Mouse (Mus musculus) kidney, embryonic 14.5 days (tissue): ENCODE data around the gene Inpp5f. TPM values are rescaled to one million over a fixed set of nuclear protein-coding genes. Genes with fewer than 3 reads are reported as not detected.

ENCODE experiments used
- ATAC-seq: fragments of 200-750 bp; cut with Nextera tagmentation; 2 replicates; pipeline ENCODE4 v1.8.0; 2017; ENCODE audit warnings: moderate number of reproducible peaks, mild to moderate bottlenecking, moderate TSS enrichment, moderate library complexity; ENCODE audit not compliant: low FRiP score, low TSS enrichment
- H3K27ac ChIP-seq: fragments of 300-500 bp; sonication (generic); 2 replicates; pipeline ENCODE4 v1.5.1; 2014; ENCODE audit warnings: low read depth, mild to moderate bottlenecking, low read length, moderate library complexity, mixed read lengths
- H3K27me3 ChIP-seq: fragments of 300-500 bp; sonication (generic); 2 replicates; pipeline ENCODE4 v1.6.1; 2014; ENCODE audit warnings: mild to moderate bottlenecking, low read length; ENCODE audit not compliant: control insufficient read depth, insufficient read depth
- H3K36me3 ChIP-seq: fragments of 300-500 bp; sonication (generic); 2 replicates; pipeline ENCODE4 v1.6.1; 2014; ENCODE audit warnings: low read length, mixed read lengths; ENCODE audit not compliant: control insufficient read depth, insufficient read depth
- H3K4me1 ChIP-seq: fragments of 300-500 bp; sonication (generic); 2 replicates; pipeline ENCODE4 v1.6.1; 2014; ENCODE audit warnings: low read length, mixed read lengths; ENCODE audit not compliant: control insufficient read depth, insufficient read depth
- H3K4me2 ChIP-seq: fragments of 300-500 bp; sonication (generic); replicated peaks from 2 replicates; pipeline ENCODE4 v1.6.1; 2014; ENCODE audit warnings: low read depth, mild to moderate bottlenecking, low read length
- H3K4me3 ChIP-seq: fragments of 300-500 bp; sonication (generic); 2 replicates; pipeline ENCODE4 v1.5.1; 2014; ENCODE audit warnings: mild to moderate bottlenecking, low read length
- H3K9ac ChIP-seq: fragments of 300-500 bp; sonication (generic); 2 replicates; pipeline ENCODE4 v1.6.1; 2014; ENCODE audit warnings: low read depth, mild to moderate bottlenecking, low read length, moderate library complexity
- H3K9me3 ChIP-seq: fragments of 300-500 bp; sonication (generic); 2 replicates; pipeline ENCODE4 v1.6.1; 2016; ENCODE audit warnings: low read length; ENCODE audit not compliant: control insufficient read depth
- WGBS: fragments of 180-500 bp; shearing (Covaris S2); extraction: QIAGEN DNeasy Blood & Tissue Kit; methylation state at CpG from one replicate; pipeline ENCODE4 v1.1.7; 2014; 5-methylcytosine and 5-hydroxymethylcytosine counted together
- polyA plus RNA-seq: library from polyadenylated mRNA; unstranded; fragments of >200 nt; fragmentation: Nextera tagmentation; extraction: Ambion mirVana; gene quantifications from 2 replicates; pipeline ENCODE4 v1.2.1, GENCODE M21; 2014

The Inpp5f gene
- polyA plus RNA-seq, 1 experiment from 2014 or later = 36.5 TPM

GRCm38 (mm10) chr7:128575211-128575610 lies 35.9 kb upstream of the Inpp5f start:
- WGBS = 88% methylated on average over 5 of the region's 5 CpGs
- no peak overlapping the region for H3K4me2 ChIP-seq
- no peak overlapping the region for H3K4me3 ChIP-seq
- H3K4me1 ChIP-seq = no peaks in the 10 kb centered on the region; the same call in 1 of the 2 replicates
- H3K9me3 ChIP-seq = no peaks in the 10 kb centered on the region
- H3K27me3 ChIP-seq = no peaks in the 10 kb centered on the region
- ATAC-seq = no peak
- no peak overlapping the region for H3K27ac ChIP-seq
- H3K9ac ChIP-seq = no peak overlapping the region
- no peaks in the 10 kb centered on the region for H3K36me3 ChIP-seq

- no peaks in the 10 kb centered on the region for H3K9me3 ChIP-seq
- no peak overlapping the region for H3K27ac ChIP-seq
- ATAC-seq = no peak
- H3K4me2 ChIP-seq = no peak overlapping the region
- H3K27me3 ChIP-seq = no peaks in the 10 kb centered on the region
- no peaks in the 10 kb centered on the region; the same call in 1 of the 2 replicates for H3K4me1 ChIP-seq
- WGBS = 33% methylated on average over 2 of the region's 2 CpGs
- H3K9ac ChIP-seq = no peak overlapping the region
- H3K36me3 ChIP-seq = no peaks in the 10 kb centered on the region
- H3K4me3 ChIP-seq = no peak overlapping the region
Observed at GRCm38 (mm10) chr7:128575794-128576193, 35.3 kb upstream of the Inpp5f start.

GRCm38 (mm10) chr7:128577607-128578006 lies 33.5 kb upstream of the Inpp5f start:
- WGBS = 5% methylated on average over 1 of the region's 1 CpGs
- H3K4me2 ChIP-seq = no peak overlapping the region
- no peaks in the 10 kb centered on the region for H3K27me3 ChIP-seq
- H3K27ac ChIP-seq = no peak overlapping the region
- H3K4me1 ChIP-seq = no peaks in the 10 kb centered on the region
- no peaks in the 10 kb centered on the region for H3K9me3 ChIP-seq
- no peak overlapping the region for H3K4me3 ChIP-seq
- H3K36me3 ChIP-seq = no peaks in the 10 kb centered on the region
- no peak overlapping the region for H3K9ac ChIP-seq
- no peak for ATAC-seq

GRCm38 (mm10) chr7:128578199-128578945 lies 32.8 kb upstream of the Inpp5f start:
- Histone ChIP-seq H3K27me3 (no peaks in the 10 kb centered on the region), H3K27ac (no peak overlapping the region), H3K9ac (no peak overlapping the region), H3K4me2 (no peak overlapping the region), H3K4me1 (no peaks in the 10 kb centered on the region), H3K36me3 (no peaks in the 10 kb centered on the region), H3K4me3 (no peak overlapping the region), H3K9me3 (no peaks in the 10 kb centered on the region)
- WGBS = 57% methylated on average over 10 of the region's 10 CpGs
- no peak for ATAC-seq

GRCm38 (mm10) chr7:128579381-128579780 lies 31.7 kb upstream of the Inpp5f start:
- ATAC-seq = no peak
- WGBS = 81% methylated on average over 2 of the region's 2 CpGs

GRCm38 (mm10) chr7:128580318-128580717 lies 30.8 kb upstream of the Inpp5f start:
- WGBS = 92% methylated on average over 6 of the region's 6 CpGs
- no peaks in the 10 kb centered on the region for H3K36me3 ChIP-seq
- no peak overlapping the region for H3K4me2 ChIP-seq
- H3K27me3 ChIP-seq = no peaks in the 10 kb centered on the region
- H3K27ac ChIP-seq = no peak overlapping the region
- no peak overlapping the region for H3K9ac ChIP-seq
- H3K4me3 ChIP-seq = no peak overlapping the region
- no peaks in the 10 kb centered on the region for H3K9me3 ChIP-seq
- no peak for ATAC-seq
- H3K4me1 ChIP-seq = no peaks in the 10 kb centered on the region

More at GRCm38 (mm10) chr7:128579381-128579780, 31.7 kb upstream of the Inpp5f start:
- H3K4me2 ChIP-seq = no peak overlapping the region
- H3K4me1 ChIP-seq = no peaks in the 10 kb centered on the region
- no peaks in the 10 kb centered on the region for H3K9me3 ChIP-seq
- H3K36me3 ChIP-seq = no peaks in the 10 kb centered on the region
- H3K27ac ChIP-seq = no peak overlapping the region
- H3K27me3 ChIP-seq = no peaks in the 10 kb centered on the region
- H3K9ac ChIP-seq = no peak overlapping the region
- no peak overlapping the region for H3K4me3 ChIP-seq

- no peak overlapping the region for H3K9ac ChIP-seq
- H3K27me3 ChIP-seq = no peaks in the 10 kb centered on the region
- no peaks in the 10 kb centered on the region for H3K4me1 ChIP-seq
- ATAC-seq = no peak
- H3K4me2 ChIP-seq = no peak overlapping the region
- no peaks in the 10 kb centered on the region for H3K36me3 ChIP-seq
- H3K4me3 ChIP-seq = no peak overlapping the region
- H3K27ac ChIP-seq = no peak overlapping the region
- WGBS = 80% methylated on average over 15 of the region's 15 CpGs
- H3K9me3 ChIP-seq = no peaks in the 10 kb centered on the region
Observed at GRCm38 (mm10) chr7:128581864-128582484, 29.2 kb upstream of the Inpp5f start.

GRCm38 (mm10) chr7:128583213-128583948 lies 27.7 kb upstream of the Inpp5f start:
- no peak overlapping the region for H3K9ac ChIP-seq
- H3K4me2 ChIP-seq = no peak overlapping the region
- 81% methylated on average over 6 of the region's 6 CpGs for WGBS
- H3K4me1 ChIP-seq = no peaks in the 10 kb centered on the region
- no peak overlapping the region for H3K27ac ChIP-seq
- H3K4me3 ChIP-seq = no peak overlapping the region
- H3K27me3 ChIP-seq = no peaks in the 10 kb centered on the region
- ATAC-seq = no peak
- no peaks in the 10 kb centered on the region for H3K9me3 ChIP-seq
- H3K36me3 ChIP-seq = no peaks in the 10 kb centered on the region
